9 mouse cellular contexts compared by ENCODE assay signal in genomic region chr13:28502171-28502570, GRCm38 (mm10).
DNase-seq lines count a peak whose midpoint lies in the region; ATAC-seq and TF ChIP-seq lines count a peak whose summit lies in the region.
"Had no signal": no experiment of that assay in that cellular context is flagged by ENCODE, and none has a peak within 500 bp of the region (broad histone marks: within the 10 kb centered on the region; RNA-seq: fewer than 3 reads in every experiment).

No protein-coding gene starts in this region.

- WGBS in heart, adult 2 months = 30% methylated on average over 2 of the region's 2 CpGs
- WGBS in kidney, embryonic 16.5 days = 24% methylated on average over 2 of the region's 2 CpGs
- 79% methylated on average over 2 of the region's 2 CpGs for WGBS in forebrain, embryonic 14.5 days

- no peak overlapping the region for H3K9ac ChIP-seq in heart, adult 2 months (ENCODE audit: low read depth, low read length)
- no peak overlapping the region for H3K9ac ChIP-seq in kidney, embryonic 16.5 days (replicated peaks; ENCODE audit: low read length)
- no peak overlapping the region for H3K9ac ChIP-seq in forebrain, embryonic 14.5 days (ENCODE audit: low read length)
- H3K9ac ChIP-seq: limb, embryonic 12.5 days had no signal

- H3K27ac ChIP-seq in heart, adult 2 months = peak overlapping the region; percentile 55
- peak overlapping the region; percentile 29; the same call in 1 of the 2 replicates for H3K27ac ChIP-seq in kidney, embryonic 16.5 days (ENCODE audit: low read length)
- no peak overlapping the region for H3K27ac ChIP-seq in forebrain, embryonic 14.5 days (ENCODE audit: low read depth, low read length)

- peak; percentile 97 for ATAC-seq in kidney, embryonic 16.5 days (ENCODE audit: low FRiP score, low TSS enrichment)
- ATAC-seq in forebrain, embryonic 14.5 days = no peak

- H3K4me3 ChIP-seq in heart, adult 2 months = no peak overlapping the region
- no peak overlapping the region for H3K4me3 ChIP-seq in kidney, embryonic 16.5 days (ENCODE audit: low read length)
- no peak overlapping the region for H3K4me3 ChIP-seq in forebrain, embryonic 14.5 days (ENCODE audit: low read depth, low read length)
- H3K4me3 ChIP-seq: limb, embryonic 12.5 days had no signal

- H3K36me3 ChIP-seq in heart, adult 2 months (ENCODE audit: control insufficient read depth, insufficient read depth, low read length) = peaks cover 2% of the 10 kb centered on the region; the same call in 1 of the 2 replicates
- H3K36me3 ChIP-seq in kidney, embryonic 16.5 days (ENCODE audit: insufficient read depth, low read length) = no peaks in the 10 kb centered on the region
- H3K36me3 ChIP-seq in forebrain, embryonic 14.5 days (ENCODE audit: control insufficient read depth, insufficient read depth, low read length) = no peaks in the 10 kb centered on the region; the same call in 1 of the 2 replicates

- TF ChIP-seq CTCF in heart, adult 2 months (IDR thresholded peaks at IDR 0.05) = no peak

- H3K79me2 ChIP-seq in heart, adult 2 months (replicated peaks; ENCODE audit: control insufficient read depth, insufficient read depth, low read length) = no peaks in the 10 kb centered on the region

- TF ChIP-seq POLR2A in heart, adult 2 months (IDR thresholded peaks at IDR 0.05; ENCODE audit: insufficient read depth, low read depth, low read length) = no peak

- no peaks in the 10 kb centered on the region for H3K27me3 ChIP-seq in heart, adult 2 months (ENCODE audit: control insufficient read depth, insufficient read depth, low read length)
- H3K27me3 ChIP-seq in kidney, embryonic 16.5 days (ENCODE audit: insufficient read depth, low read length) = no peaks in the 10 kb centered on the region
- no peaks in the 10 kb centered on the region for H3K27me3 ChIP-seq in forebrain, embryonic 14.5 days (replicated peaks; ENCODE audit: control insufficient read depth, insufficient read depth, low read length)
- H3K27me3 ChIP-seq: limb, embryonic 12.5 days had no signal

- peaks cover 6% of the 10 kb centered on the region for H3K4me1 ChIP-seq in heart, adult 2 months (ENCODE audit: control insufficient read depth, insufficient read depth, low read length)
- H3K4me1 ChIP-seq in kidney, embryonic 16.5 days (ENCODE audit: insufficient read depth, low read length) = peaks cover 10% of the 10 kb centered on the region; the same call in 1 of the 2 replicates
- H3K4me1 ChIP-seq in forebrain, embryonic 14.5 days (ENCODE audit: control insufficient read depth, insufficient read depth, low read length) = no peaks in the 10 kb centered on the region

- DNase-seq in layer of hippocampus, adult 11-12 months (ENCODE audit: low spot score) = peak; percentile 21
- DNase-seq in layer of hippocampus, postnatal 10 days (ENCODE audit: low spot score in 2 of 2) = no peak
- DNase-seq in heart, adult 2 months = peak; percentile 42 to 77
- peak; percentile 64 to 80 for DNase-seq in lung, postnatal 4 days
- peak; percentile 81 for DNase-seq in thymus, postnatal 14 days
- no peak for DNase-seq in forebrain, embryonic 14.5 days (ENCODE audit: low spot score)
- no peak for DNase-seq in frontal cortex, adult 2 months (ENCODE audit: extremely low spot score in 1 of 2, low spot score in 1 of 2)

- H3K4me2 ChIP-seq in kidney, embryonic 16.5 days (replicated peaks; ENCODE audit: low read depth, low read length) = no peak overlapping the region
- no peak overlapping the region for H3K4me2 ChIP-seq in forebrain, embryonic 14.5 days (ENCODE audit: low read length)
- H3K4me2 ChIP-seq: limb, embryonic 12.5 days had no signal

- H3K9me3 ChIP-seq in kidney, embryonic 16.5 days (ENCODE audit: low read length) = no peaks in the 10 kb centered on the region
- H3K9me3 ChIP-seq in forebrain, embryonic 14.5 days (replicated peaks; ENCODE audit: control insufficient read depth, low read length) = no peaks in the 10 kb centered on the region
- H3K9me3 ChIP-seq: limb, embryonic 12.5 days had no signal

- peak; percentile 96 for TF ChIP-seq EP300 in heart, adult 2 months (IDR thresholded peaks at IDR 0.05; ENCODE audit: insufficient read depth, low read depth, low read length)

- intact Hi-C loops in heart, adult 2 months (cut with DNase I) = loop anchor here (10.0 kb wide), 2 partner anchors 253 to 1453 kb away; no protein-coding TSS in a partner anchor

Comparison
In these comparisons a context has a peak if more than half of its experiments do, and no peak if none do; other contexts are left out.
1. DNase-seq: peak in layer of hippocampus, adult 11-12 months (single experiment), heart, adult 2 months (2 of 2), lung, postnatal 4 days (2 of 2) and thymus, postnatal 14 days (single experiment); none in layer of hippocampus, postnatal 10 days (0 of 2), forebrain, embryonic 14.5 days (single experiment) and frontal cortex, adult 2 months (0 of 2).